Mouse (Mus musculus) bone marrow, adult 2 months (tissue): Measurements from ENCODE around the gene Rec114. TPM values are rescaled to one million over a fixed set of nuclear protein-coding genes. Genes with fewer than 3 reads are reported as not detected.

Experiments used
- H3K27ac ChIP-seq: fragments of 200-500 bp; 2 replicates; pipeline ENCODE4 v1.5.1; 2012; ENCODE audit warnings: low read depth, mild to moderate bottlenecking, control low read depth, inconsistent platforms, low read length; ENCODE audit not compliant: control insufficient read depth, poor library complexity, insufficient read depth
- H3K4me1 ChIP-seq: fragments of 200-500 bp; 2 replicates; pipeline ENCODE4 v1.6.1; 2011; ENCODE audit warnings: low read length; ENCODE audit not compliant: control insufficient read depth, insufficient read depth
- H3K4me3 ChIP-seq: fragments of 200-500 bp; replicated peaks from 2 replicates; pipeline ENCODE3; 2011; ENCODE audit warnings: mild to moderate bottlenecking, low read depth, low read length, control low read depth; ENCODE audit not compliant: control insufficient read depth
- CTCF ChIP-seq: fragments of 200-500 bp; IDR thresholded peaks from 2 replicates; pipeline ENCODE4 v1.5.1; 2011; ENCODE audit warnings: low read length, control low read depth; ENCODE audit not compliant: control insufficient read depth, insufficient read depth
- POLR2A ChIP-seq: fragments of 200-500 bp; IDR thresholded peaks from 2 replicates; pipeline ENCODE4 v1.6.1; 2011; ENCODE audit warnings: low read depth, mild to moderate bottlenecking, control low read depth, low read length, borderline replicate concordance; ENCODE audit not compliant: control insufficient read depth
- WGBS: fragments of 180-500 bp; shearing (Covaris S2); methylation state at CpG from one replicate; pipeline ENCODE4 v1.1.7; 2018; 5-methylcytosine and 5-hydroxymethylcytosine counted together
- polyA plus RNA-seq: library from polyadenylated mRNA; stranded (reverse); fragments of >200 nt; gene quantifications from 2 replicates; pipeline ENCODE4 v1.2.4, GENCODE M21; 2011; ENCODE audit warnings: low replicate concordance; ENCODE audit not compliant: missing spikeins, insufficient read depth, insufficient read length

The Rec114 gene
- polyA plus RNA-seq, 1 experiment, result 68.2 TPM

DNA sequence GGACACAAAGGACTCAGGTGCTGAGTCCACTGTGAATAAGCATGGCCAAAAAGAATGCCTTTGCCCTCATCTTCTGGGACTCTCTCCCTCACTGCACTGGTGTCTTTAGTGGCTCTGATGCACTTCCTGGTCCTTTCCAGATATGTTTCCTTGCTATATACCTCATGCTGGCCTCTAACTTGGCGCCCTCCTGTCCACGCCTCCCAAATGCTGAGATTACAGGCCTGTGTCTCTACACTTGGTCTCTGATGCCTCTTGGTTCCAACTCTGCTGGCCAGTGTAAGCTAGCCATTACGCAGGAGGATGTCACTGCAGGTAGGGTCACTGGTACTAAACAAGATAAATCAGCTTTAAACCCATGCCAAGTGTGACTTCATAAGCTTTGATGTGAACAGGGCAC is 75.6 kb downstream of the Rec114 start:
- TF ChIP-seq CTCF (no peak), POLR2A (no peak)
- Histone ChIP-seq H3K27ac (no peak overlapping the region), H3K4me1 (peaks cover under 1% of the 10 kb centered on the region; the same call in 1 of the 2 replicates), H3K4me3 (no peak overlapping the region)
- 87% methylated on average over 3 of the region's 3 CpGs for WGBS

DNA sequence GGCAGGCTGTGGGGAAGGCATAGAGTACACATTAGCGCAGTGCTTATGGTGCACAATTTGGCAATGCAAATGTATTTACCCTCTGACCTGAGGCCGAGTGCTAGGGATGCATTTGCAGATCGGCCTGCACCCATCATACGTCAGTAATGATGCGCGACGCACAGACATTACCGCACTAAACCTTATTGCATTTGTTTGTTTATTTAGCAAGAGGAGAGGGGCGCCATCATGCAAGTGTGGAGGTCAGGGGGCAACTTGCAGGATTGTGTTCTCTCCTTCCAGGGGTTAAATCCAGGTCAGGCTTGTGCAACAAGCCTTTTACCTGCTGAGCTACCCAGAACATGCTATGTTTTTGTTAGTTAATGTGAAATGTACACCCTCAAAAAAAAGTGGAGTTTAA is 76.5 kb downstream of the Rec114 start:
- Histone ChIP-seq H3K4me3 (no peak overlapping the region), H3K4me1 (peaks cover 5% of the 10 kb centered on the region), H3K27ac (no peak overlapping the region)
- TF ChIP-seq POLR2A, result no peak
- no peak for TF ChIP-seq CTCF
- 96% methylated on average over 9 of the region's 9 CpGs for WGBS

DNA sequence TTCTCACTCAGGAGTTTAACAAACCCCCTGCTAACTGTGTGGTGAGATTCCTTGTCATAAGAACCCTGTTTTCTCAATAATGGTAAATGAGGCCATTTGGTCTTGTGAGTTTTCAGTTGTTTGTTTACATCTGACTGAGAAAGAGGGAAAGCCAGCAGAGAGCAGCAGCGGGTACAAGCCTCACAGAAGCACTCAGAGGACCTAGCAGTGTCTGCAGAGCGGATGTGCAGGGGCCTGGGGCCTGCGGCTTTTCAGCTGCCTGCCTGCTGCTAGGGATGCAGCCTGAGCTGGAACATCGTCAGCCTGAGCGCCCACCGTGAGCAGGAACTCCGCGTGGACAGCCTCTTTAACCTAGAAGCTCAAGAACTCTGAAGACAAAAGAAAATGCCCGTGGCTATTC is 77.6 kb downstream of the Rec114 start:
- Histone ChIP-seq H3K4me3 (no peak overlapping the region), H3K27ac (no peak overlapping the region), H3K4me1 (peaks cover 5% of the 10 kb centered on the region)
- 93% methylated on average over 9 of the region's 9 CpGs for WGBS
- TF ChIP-seq CTCF (no peak), POLR2A (no peak)

DNA sequence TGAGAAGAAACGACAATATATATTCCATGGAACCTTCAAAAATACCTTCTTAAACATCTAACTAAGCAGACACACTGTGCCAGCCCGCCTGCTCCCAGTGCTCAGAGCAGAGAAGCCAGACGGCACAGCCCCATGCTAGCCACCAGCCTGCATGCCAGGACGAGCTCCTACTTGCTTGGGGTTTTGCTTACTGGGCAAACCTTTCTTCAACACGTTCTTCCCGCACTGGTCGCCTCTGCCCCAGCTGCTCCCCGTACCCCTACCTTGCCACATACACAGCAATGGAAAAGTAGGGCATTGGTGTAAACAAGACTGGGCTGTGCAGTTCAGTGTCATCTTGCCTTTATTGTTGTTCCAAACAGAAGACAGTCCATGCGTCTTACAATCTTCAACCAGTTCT is 78.3 kb downstream of the Rec114 start:
- peaks cover 5% of the 10 kb centered on the region for H3K4me1 ChIP-seq
- no peak for TF ChIP-seq POLR2A
- TF ChIP-seq CTCF, result no peak
- H3K27ac ChIP-seq, result no peak overlapping the region
- no peak overlapping the region for H3K4me3 ChIP-seq
- 94% methylated on average over 9 of the region's 9 CpGs for WGBS

DNA sequence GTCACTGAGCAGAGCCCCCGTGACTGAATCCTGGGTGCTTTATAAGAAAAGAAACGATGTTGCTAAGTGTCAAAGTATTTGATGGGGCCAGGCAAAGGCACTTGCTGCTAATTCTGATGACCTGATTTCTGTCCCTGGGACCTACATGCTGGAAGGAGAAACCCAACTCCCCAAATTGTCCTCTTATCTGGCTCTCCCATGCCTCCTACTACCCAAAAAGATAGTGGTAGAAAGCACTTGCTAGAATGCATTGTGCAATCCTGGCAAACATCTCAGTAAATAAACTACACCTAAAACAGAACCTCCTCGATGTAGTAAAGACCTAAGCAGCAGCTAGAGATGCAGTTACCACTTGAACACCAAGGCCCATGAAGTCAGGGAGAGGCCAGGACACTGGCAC is 81.0 kb downstream of the Rec114 start:
- WGBS, result 68% methylated on average over 3 of the region's 3 CpGs
- Histone ChIP-seq H3K4me3 (no peak overlapping the region), H3K4me1 (peaks cover 9% of the 10 kb centered on the region), H3K27ac (peak overlapping the region; percentile 33; the same call in 1 of the 2 replicates)
- TF ChIP-seq POLR2A (no peak), CTCF (no peak)

DNA sequence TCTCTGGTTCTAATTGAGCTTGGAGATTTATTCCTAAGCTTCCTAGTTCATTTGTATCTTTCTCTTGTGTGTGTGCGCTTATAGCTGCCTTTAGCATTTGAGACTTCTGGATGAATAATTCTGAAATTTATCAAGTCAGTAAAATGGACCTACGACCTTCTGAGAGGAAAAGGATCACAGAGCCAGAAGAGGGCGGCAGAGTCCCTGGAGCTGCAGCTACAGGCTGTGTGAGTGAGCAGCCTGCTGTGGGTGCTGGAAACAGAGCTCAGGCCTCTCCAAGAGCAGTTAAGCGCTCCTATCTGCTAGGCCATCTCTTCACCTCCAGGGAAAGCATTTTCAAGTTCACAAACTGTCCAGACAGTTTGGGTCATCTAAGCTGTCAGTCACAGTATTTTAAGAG is 81.8 kb downstream of the Rec114 start:
- TF ChIP-seq CTCF (peak; percentile 35; the same call in 1 of the 2 replicates), POLR2A (no peak)
- peaks cover 9% of the 10 kb centered on the region for H3K4me1 ChIP-seq
- no peak overlapping the region for H3K27ac ChIP-seq

DNA sequence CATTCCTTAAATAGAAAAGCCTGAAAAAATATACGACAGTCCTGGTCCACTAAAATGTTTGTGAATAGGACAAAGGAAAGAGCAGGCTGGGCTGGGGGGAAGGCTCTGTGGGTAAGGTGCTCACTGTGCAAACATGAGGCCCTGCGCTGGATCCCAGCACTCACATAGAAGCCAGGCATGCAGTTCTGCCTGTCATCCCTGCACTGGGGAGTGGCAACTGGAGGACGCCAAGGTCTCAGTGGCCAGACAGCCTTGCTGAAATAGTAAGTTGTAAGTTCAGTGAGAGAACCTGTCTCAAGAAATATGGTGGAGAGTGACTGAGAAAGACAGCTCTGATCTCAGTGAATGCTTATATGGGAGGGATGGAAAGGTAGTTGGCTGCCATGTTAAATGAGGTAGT is 83.1 kb downstream of the Rec114 start:
- Histone ChIP-seq H3K4me3 (no peak overlapping the region), H3K4me1 (peaks cover 9% of the 10 kb centered on the region), H3K27ac (no peak overlapping the region)
- TF ChIP-seq CTCF (no peak), POLR2A (no peak)
- WGBS, result 88% methylated on average over 3 of the region's 3 CpGs

More for the DNA sequence above, 81.8 kb downstream of the Rec114 start:
- 87% methylated on average over 4 of the region's 4 CpGs for WGBS
- no peak overlapping the region for H3K4me3 ChIP-seq

DNA sequence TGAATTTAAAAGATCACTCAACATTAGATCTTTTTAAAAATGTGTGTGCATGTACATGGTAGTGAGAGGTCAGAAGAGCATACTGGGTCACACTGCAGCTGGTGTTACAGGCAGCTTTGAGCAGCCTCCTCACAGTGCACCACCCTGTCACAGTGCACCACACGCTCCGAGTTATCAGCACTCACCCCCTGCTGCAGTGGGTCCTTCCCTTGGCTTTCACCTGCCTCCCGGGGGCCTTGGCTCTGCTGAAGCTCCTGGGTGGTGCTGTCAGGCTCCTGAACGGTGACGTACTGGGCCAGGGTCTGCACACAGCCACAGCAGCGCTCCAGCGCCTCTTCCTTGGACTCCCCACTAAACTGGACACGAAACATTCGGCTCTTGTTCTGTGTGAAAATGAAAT is 83.8 kb downstream of the Rec114 start:
- WGBS, result 81% methylated on average over 9 of the region's 9 CpGs
- 0 out of 2 replicates have a peak, but pooled peaks have one; percentile 34 for TF ChIP-seq POLR2A
- TF ChIP-seq CTCF, result no peak
- Histone ChIP-seq H3K4me3 (no peak overlapping the region), H3K27ac (peak overlapping the region; percentile 61), H3K4me1 (peaks cover 9% of the 10 kb centered on the region)

DNA sequence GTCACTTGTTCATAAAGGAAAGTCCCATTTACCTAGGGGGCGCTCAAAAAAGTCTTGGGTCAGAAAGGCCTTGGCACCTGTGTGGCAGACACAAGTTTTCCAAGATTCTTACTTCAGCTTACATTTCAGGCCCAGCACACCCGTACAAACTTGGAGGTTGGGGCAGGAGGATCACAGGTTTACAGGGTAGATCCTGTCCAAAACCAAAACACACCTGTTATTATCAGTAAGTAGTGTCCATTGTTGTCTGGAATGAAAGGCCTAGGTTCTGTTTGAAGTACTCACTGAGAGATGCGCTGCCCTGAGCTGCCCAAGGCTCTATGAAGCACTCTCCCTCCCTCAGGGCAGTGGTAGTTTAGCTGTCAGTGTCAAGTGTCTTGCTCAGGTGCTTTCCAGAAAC is 84.4 kb downstream of the Rec114 start:
- no peak for TF ChIP-seq CTCF
- TF ChIP-seq POLR2A, result no peak
- 77% methylated on average over 3 of the region's 3 CpGs for WGBS
- peak overlapping the region; percentile 28; the same call in 1 of the 2 replicates for H3K27ac ChIP-seq
- no peak overlapping the region for H3K4me3 ChIP-seq
- peaks cover 9% of the 10 kb centered on the region for H3K4me1 ChIP-seq
